In the genomic region with DNA sequence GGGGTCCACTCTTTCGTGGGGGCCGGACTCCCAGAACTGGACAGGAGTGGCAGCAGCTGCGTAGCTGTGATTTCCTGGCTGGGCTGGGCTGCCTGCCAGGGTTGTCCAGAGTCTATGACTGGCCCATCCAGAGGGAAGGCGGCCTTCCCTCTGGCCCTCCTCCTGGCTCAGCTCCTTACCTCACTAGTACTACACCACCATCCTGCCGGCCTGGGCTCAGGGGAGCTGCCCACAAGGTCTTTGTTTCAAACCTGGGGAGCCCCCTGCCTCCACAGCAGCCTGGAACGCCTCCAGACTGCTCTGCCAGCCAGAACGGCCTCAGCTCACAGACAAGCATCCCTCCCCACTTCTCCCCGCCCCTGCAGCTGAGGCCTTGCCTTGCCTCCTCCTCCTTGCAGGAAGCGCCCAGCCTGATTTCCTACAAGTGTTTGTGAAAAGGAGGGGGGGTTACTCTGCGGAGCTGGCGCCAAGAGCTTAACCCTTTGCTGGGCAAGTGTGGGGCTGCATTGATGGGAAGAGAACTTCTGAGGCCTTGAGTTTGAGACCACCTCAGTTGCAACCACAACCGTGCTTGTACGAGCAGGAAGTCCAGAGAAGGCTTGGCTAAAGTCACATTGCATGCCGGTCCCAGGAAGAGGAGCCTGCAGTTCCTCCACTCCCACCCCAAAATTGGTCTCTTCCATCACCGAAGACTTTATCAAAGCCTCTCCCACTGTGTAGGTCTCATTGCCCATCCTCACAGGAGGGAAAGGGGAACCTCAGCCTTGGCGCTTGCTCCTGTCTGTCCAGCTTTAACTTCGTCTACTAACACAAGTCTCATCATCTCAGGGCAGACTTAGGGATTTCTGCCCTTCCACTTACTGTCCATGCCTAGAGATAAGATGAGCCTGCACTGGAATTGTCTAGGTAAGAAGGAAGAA, we compare ENCODE assay signal across 8 mouse cellular contexts. TPM values are rescaled to one million over a fixed set of nuclear protein-coding genes. Genes with fewer than 3 reads are reported as not detected.
DNase-seq lines count a peak whose midpoint lies in the region; ATAC-seq and TF ChIP-seq lines count a peak whose summit lies in the region.

A gene (minus strand): TSS at position 315 of the 920 bp plus-strand sequence.

- H3K4me3 ChIP-seq in forebrain, embryonic 12.5 days (replicated peaks), result peak within 1 kb of the TSS; percentile 27
- H3K4me3 ChIP-seq in heart, embryonic 16.5 days (ENCODE audit: low read length), result peak within 1 kb of the TSS; percentile 48
- peak within 1 kb of the TSS; percentile 46 for H3K4me3 ChIP-seq in liver, embryonic 15.5 days (replicated peaks)
- H3K4me3 ChIP-seq in neural tube, embryonic 11.5 days (ENCODE audit: low read depth, low read length), result peak within 1 kb of the TSS; percentile 16
- H3K4me3 ChIP-seq in stomach, postnatal 0 days (ENCODE audit: low read depth, low read length), result peak within 1 kb of the TSS; percentile 36

- peak within 1 kb of the TSS; percentile 92 for H3K27ac ChIP-seq in forebrain, embryonic 12.5 days
- peak within 1 kb of the TSS; percentile 88 for H3K27ac ChIP-seq in heart, embryonic 16.5 days (ENCODE audit: low read length)
- H3K27ac ChIP-seq in liver, embryonic 15.5 days (replicated peaks), result peak within 1 kb of the TSS; percentile 72
- peak within 1 kb of the TSS; percentile 62; the same call in 1 of the 2 replicates for H3K27ac ChIP-seq in neural tube, embryonic 11.5 days (ENCODE audit: low read depth, low read length)
- peak within 1 kb of the TSS; percentile 90 for H3K27ac ChIP-seq in stomach, postnatal 0 days (replicated peaks)

- 14% methylated on average over 17 of the region's 17 CpGs for WGBS in forebrain, embryonic 12.5 days
- 13% methylated on average over 17 of the region's 17 CpGs for WGBS in heart, embryonic 16.5 days
- 14% methylated on average over 17 of the region's 17 CpGs for WGBS in liver, embryonic 15.5 days (ENCODE audit: insufficient replicate concordance)
- 24% methylated on average over 16 of the region's 17 CpGs for whole genome bisulfite sequencing in neural tube, embryonic 11.5 days
- 6% methylated on average over 17 of the region's 17 CpGs for WGBS in stomach, postnatal 0 days

- DNase-seq in 3T3-L1 (ENCODE audit: low read depth, low spot score), result peak; percentile 98
- DNase-seq in adrenal gland, postnatal 25 days, result peak; percentile 92
- peak; percentile 93 to 94 for DNase-seq in kidney, postnatal 25 days
- DNase-seq in neural tube, embryonic 11.5 days (ENCODE audit: low spot score), result peak; percentile 77
- DNase-seq in stomach, postnatal 0 days (ENCODE audit: low spot score), result peak; percentile 90

- peak within 1 kb of the TSS; percentile 50 for H3K9ac ChIP-seq in forebrain, embryonic 12.5 days
- H3K9ac ChIP-seq in heart, embryonic 16.5 days (ENCODE audit: low read length), result peak within 1 kb of the TSS; percentile 64
- H3K9ac ChIP-seq in liver, embryonic 15.5 days, result peak within 1 kb of the TSS; percentile 30; the same call in 1 of the 2 replicates
- peak within 1 kb of the TSS; percentile 56 for H3K9ac ChIP-seq in neural tube, embryonic 11.5 days (ENCODE audit: low read length)
- H3K9ac ChIP-seq in stomach, postnatal 0 days (ENCODE audit: low read length), result peak within 1 kb of the TSS; percentile 59

- peak within 1 kb of the TSS; percentile 49 for H3K4me2 ChIP-seq in forebrain, embryonic 12.5 days
- peak within 1 kb of the TSS; percentile 61 for H3K4me2 ChIP-seq in heart, embryonic 16.5 days (ENCODE audit: low read depth, low read length)
- peak within 1 kb of the TSS; percentile 49 for H3K4me2 ChIP-seq in liver, embryonic 15.5 days
- H3K4me2 ChIP-seq in neural tube, embryonic 11.5 days (ENCODE audit: low read depth), result peak within 1 kb of the TSS; percentile 33
- peak within 1 kb of the TSS; percentile 54 for H3K4me2 ChIP-seq in stomach, postnatal 0 days (replicated peaks; ENCODE audit: low read depth)

- H3K4me1 ChIP-seq in forebrain, embryonic 12.5 days, result peaks cover 69% of the 10 kb centered on the region
- peaks cover 45% of the 10 kb centered on the region for H3K4me1 ChIP-seq in heart, embryonic 16.5 days (ENCODE audit: control insufficient read depth, insufficient read depth, low read length)
- H3K4me1 ChIP-seq in liver, embryonic 15.5 days (replicated peaks), result peaks cover 100% of the 10 kb centered on the region
- H3K4me1 ChIP-seq in neural tube, embryonic 11.5 days (ENCODE audit: control insufficient read depth, insufficient read depth, low read length), result peaks cover 3% of the 10 kb centered on the region; the same call in 1 of the 2 replicates
- peaks cover 15% of the 10 kb centered on the region for H3K4me1 ChIP-seq in stomach, postnatal 0 days (replicated peaks; ENCODE audit: control insufficient read depth, insufficient read depth)

- no peaks in the 10 kb centered on the region for H3K36me3 ChIP-seq in forebrain, embryonic 12.5 days (replicated peaks)
- H3K36me3 ChIP-seq in heart, embryonic 16.5 days (ENCODE audit: control insufficient read depth, insufficient read depth), result no peaks in the 10 kb centered on the region
- H3K36me3 ChIP-seq in liver, embryonic 15.5 days (replicated peaks), result no peaks in the 10 kb centered on the region
- H3K36me3 ChIP-seq in neural tube, embryonic 11.5 days (ENCODE audit: control insufficient read depth, insufficient read depth, low read length), result no peaks in the 10 kb centered on the region
- no peaks in the 10 kb centered on the region for H3K36me3 ChIP-seq in stomach, postnatal 0 days (ENCODE audit: control insufficient read depth, insufficient read depth, low read length)

- peak; percentile 80 for ATAC-seq in forebrain, embryonic 12.5 days (ENCODE audit: low FRiP score)
- peak; percentile 85 for ATAC-seq in heart, embryonic 16.5 days (replicated peaks; ENCODE audit: extremely low read depth, insufficient read depth, low FRiP score)
- peak; percentile 35; the same call in 1 of the 2 replicates for ATAC-seq in liver, embryonic 15.5 days (ENCODE audit: insufficient read depth)
- peak; percentile 71 for ATAC-seq in neural tube, embryonic 11.5 days (ENCODE audit: insufficient read depth, low FRiP score, low TSS enrichment)
- peak; percentile 93 for ATAC-seq in stomach, postnatal 0 days (ENCODE audit: low FRiP score, low TSS enrichment)

- TF ChIP-seq CTCF in stomach, postnatal 0 days (IDR thresholded peaks at IDR 0.05; ENCODE audit: low read depth), result no peak; the same call in 1 of the 2 replicates

- H3K27me3 ChIP-seq in forebrain, embryonic 12.5 days, result no peaks in the 10 kb centered on the region
- H3K27me3 ChIP-seq in heart, embryonic 16.5 days (ENCODE audit: control insufficient read depth, insufficient read depth, low read length), result peaks cover 2% of the 10 kb centered on the region; the same call in 1 of the 2 replicates
- no peaks in the 10 kb centered on the region for H3K27me3 ChIP-seq in liver, embryonic 15.5 days
- H3K27me3 ChIP-seq in neural tube, embryonic 11.5 days (ENCODE audit: control insufficient read depth, insufficient read depth, low read length), result no peaks in the 10 kb centered on the region; the same call in 1 of the 2 replicates
- H3K27me3 ChIP-seq in stomach, postnatal 0 days (ENCODE audit: control insufficient read depth, insufficient read depth, low read length), result no peaks in the 10 kb centered on the region

- H3K9me3 ChIP-seq in forebrain, embryonic 12.5 days, result no peaks in the 10 kb centered on the region
- H3K9me3 ChIP-seq in heart, embryonic 16.5 days (replicated peaks; ENCODE audit: control insufficient read depth, low read length), result no peaks in the 10 kb centered on the region
- H3K9me3 ChIP-seq in liver, embryonic 15.5 days (replicated peaks), result no peaks in the 10 kb centered on the region
- no peaks in the 10 kb centered on the region for H3K9me3 ChIP-seq in neural tube, embryonic 11.5 days (ENCODE audit: control insufficient read depth, low read length)
- no peaks in the 10 kb centered on the region for H3K9me3 ChIP-seq in stomach, postnatal 0 days (ENCODE audit: control insufficient read depth, low read length)

- TF ChIP-seq EP300 in stomach, postnatal 0 days (optimal IDR thresholded peaks at IDR 0.05), result no peak

RNA-seq across cellular contexts. Expression of the gene that starts here (rescaled TPM):
- 2.7 and 3.8 TPM in 2 replicates for total RNA-seq in adrenal gland, postnatal 25 days (2021)
- polyA plus RNA-seq in forebrain, embryonic 12.5 days (2016; fragmentation: Nextera tagmentation; extraction: Ambion mirVana), result 24.6 and 29.3 TPM in 2 replicates
- 4.4 and 5.8 TPM in 2 replicates for polyA plus RNA-seq in heart, embryonic 16.5 days (2015; fragmentation: Nextera tagmentation; extraction: Ambion mirVana)
- 4.8 and 5.7 TPM in 2 replicates for polyA plus RNA-seq in liver, embryonic 15.5 days (2015; fragmentation: Nextera tagmentation; extraction: Ambion mirVana)
- polyA plus RNA-seq in neural tube, embryonic 11.5 days (2014; fragmentation: Nextera tagmentation; extraction: Ambion mirVana), result 6.0 and 6.9 TPM in 2 replicates
- 2.0 and 2.2 TPM in 2 replicates for polyA plus RNA-seq in stomach, postnatal 0 days (2015; fragmentation: Nextera tagmentation; extraction: Ambion mirVana)

Comparison
In these comparisons a context has a peak if more than half of its experiments do, and no peak if none do; other contexts are left out.
1. Peak in every context shown above with its lines: DNase-seq, ATAC-seq, H3K4me3 ChIP-seq and H3K27ac ChIP-seq.
2. ATAC-seq: peak in every context shown above with its lines; median percentile 93 in stomach, postnatal 0 days; 85 in heart, embryonic 16.5 days; 80 in forebrain, embryonic 12.5 days; 71 in neural tube, embryonic 11.5 days; 35 in liver, embryonic 15.5 days.